Mouse (Mus musculus): ENCODE data around the gene Zbtb42. TPM values are rescaled to one million over a fixed set of nuclear protein-coding genes. Genes with fewer than 3 reads are reported as not detected.

Gene Zbtb42
- total RNA-seq, 1 experiment, result 1.8 TPM

GRCm38 (mm10) chr12:112631472-112631871, 47.2 kb upstream of the Zbtb42 start:
- no peak for DNase-seq (ENCODE audit: low read depth, low spot score)
- peaks cover 0 to 22% of the 10 kb centered on the region in 2 experiments; a peak in 2 of 4 replicates for H3K4me1 ChIP-seq (ENCODE audit: control insufficient read depth in 2 of 2, insufficient read depth in 2 of 2, low read length in 2 of 2, poor library complexity in 1 of 2)

DNA sequence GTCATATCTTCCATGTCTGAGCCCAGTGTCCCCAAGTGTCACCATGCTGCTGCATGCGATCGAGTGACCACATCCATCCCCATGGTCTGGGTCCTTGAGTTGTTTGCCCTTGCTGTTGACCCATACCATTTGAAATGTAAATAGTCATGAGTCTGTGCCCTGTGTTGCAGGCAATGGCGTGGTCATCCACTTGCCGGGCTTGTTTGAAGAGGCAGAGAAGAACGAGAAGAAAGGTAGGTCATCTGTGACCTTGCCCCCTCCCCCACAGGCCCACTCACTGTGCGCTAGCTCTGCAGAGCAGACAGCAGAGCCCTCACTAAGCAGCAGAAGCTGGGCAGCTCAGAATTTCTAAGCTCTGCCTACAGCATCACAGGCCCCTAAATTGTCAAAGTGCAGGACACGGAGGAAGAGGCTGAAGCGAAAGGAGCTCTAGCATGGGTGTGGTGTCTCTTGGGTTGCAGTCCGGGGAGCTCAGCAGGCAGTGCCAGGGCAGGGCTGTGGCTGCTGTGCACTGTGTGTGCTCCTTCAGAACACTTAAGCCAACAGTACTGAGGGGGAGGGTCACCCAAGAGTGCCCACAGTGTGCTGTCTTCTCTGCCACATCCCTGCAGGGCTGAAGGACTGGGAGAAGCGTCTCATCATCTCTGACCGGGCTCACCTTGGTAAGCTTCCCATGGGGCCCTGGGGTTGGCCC, 46.4 kb upstream of the Zbtb42 start:
- DNase-seq (ENCODE audit: low read depth, low spot score), result no peak
- Histone ChIP-seq H3K4me1 (ENCODE audit: control insufficient read depth in 2 of 2, insufficient read depth in 2 of 2, low read length in 2 of 2, poor library complexity in 1 of 2) (peaks cover 0 to 17% of the 10 kb centered on the region in 2 experiments; a peak in 2 of 4 replicates), H3K27ac (ENCODE audit: insufficient read depth, low read depth, low read length, poor library complexity, severe bottlenecking) (no peak overlapping the region), H3K9me3 (ENCODE audit: control insufficient read depth, insufficient read depth, low read depth, low read length) (no peaks in the 10 kb centered on the region), H3K36me3 (ENCODE audit: control insufficient read depth, insufficient read depth, low read length, poor library complexity, severe bottlenecking) (no peaks in the 10 kb centered on the region), H3K9ac (ENCODE audit: insufficient read depth, low read depth, low read length, poor library complexity, severe bottlenecking) (no peak overlapping the region), H3K4me3 (ENCODE audit: insufficient read depth in 1 of 2, low read depth in 1 of 2, low read length in 2 of 2, poor library complexity in 1 of 2, severe bottlenecking in 1 of 2) (no peak overlapping the region)
- in situ Hi-C loops (cut with MboI; ENCODE audit: low sequenced_read_pairs in 2 of 2, unreplicated experiment in 2 of 2), result no loop called here
- TF ChIP-seq ZNF384 (IDR thresholded peaks at IDR 0.05; ENCODE audit: low read depth, low read length) (no peak), HCFC1 (IDR thresholded peaks at IDR 0.05; ENCODE audit: borderline replicate concordance, insufficient read depth, low read length) (no peak), MAFK (IDR thresholded peaks at IDR 0.05; ENCODE audit: insufficient read depth, low read depth, low read length) (no peak), ZC3H11A (IDR thresholded peaks at IDR 0.05; ENCODE audit: borderline replicate concordance, low read depth, low read length) (no peak), CHD2 (IDR thresholded peaks at IDR 0.05; ENCODE audit: low read depth, low read length) (no peak)

More at GRCm38 (mm10) chr12:112631472-112631871, 47.2 kb upstream of the Zbtb42 start:
- TF ChIP-seq ZNF384 (IDR thresholded peaks at IDR 0.05; ENCODE audit: low read depth, low read length), result no peak
- TF ChIP-seq MAFK (IDR thresholded peaks at IDR 0.05; ENCODE audit: insufficient read depth, low read depth, low read length), result no peak
- no peak for TF ChIP-seq HCFC1 (IDR thresholded peaks at IDR 0.05; ENCODE audit: borderline replicate concordance, insufficient read depth, low read length)
- no peak for TF ChIP-seq ZC3H11A (IDR thresholded peaks at IDR 0.05; ENCODE audit: borderline replicate concordance, low read depth, low read length)
- no peak for TF ChIP-seq CHD2 (IDR thresholded peaks at IDR 0.05; ENCODE audit: low read depth, low read length)
- H3K4me3 ChIP-seq (ENCODE audit: insufficient read depth in 1 of 2, low read depth in 1 of 2, low read length in 2 of 2, poor library complexity in 1 of 2, severe bottlenecking in 1 of 2), result no peak overlapping the region
- no peak overlapping the region for H3K9ac ChIP-seq (ENCODE audit: insufficient read depth, low read depth, low read length, poor library complexity, severe bottlenecking)
- no peaks in the 10 kb centered on the region for H3K9me3 ChIP-seq (ENCODE audit: control insufficient read depth, insufficient read depth, low read depth, low read length)
- no peak overlapping the region for H3K27ac ChIP-seq (ENCODE audit: insufficient read depth, low read depth, low read length, poor library complexity, severe bottlenecking)
- in situ Hi-C loops (cut with MboI; ENCODE audit: low sequenced_read_pairs in 2 of 2, unreplicated experiment in 2 of 2), result no loop called here
- H3K36me3 ChIP-seq (ENCODE audit: control insufficient read depth, insufficient read depth, low read length, poor library complexity, severe bottlenecking), result no peaks in the 10 kb centered on the region

DNA sequence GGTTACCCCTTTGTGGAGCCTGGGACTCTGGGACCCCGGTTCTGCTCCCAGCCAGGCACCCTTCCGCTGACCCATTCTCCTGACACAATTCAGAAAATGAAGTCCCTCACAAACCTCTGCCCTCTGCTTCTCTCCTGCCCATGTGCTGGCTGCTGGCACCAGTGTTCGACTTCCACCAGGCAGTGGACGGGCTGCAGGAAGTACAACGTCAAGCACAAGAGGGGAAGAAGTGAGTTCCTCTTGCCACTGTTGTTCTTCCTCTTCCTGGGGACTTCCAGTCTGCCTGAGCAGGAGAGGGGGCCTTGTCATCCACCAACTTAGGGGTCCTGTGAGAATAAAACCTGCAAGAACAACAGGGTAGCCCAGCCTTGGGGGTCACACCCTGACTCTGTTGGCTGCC, 45.7 kb upstream of the Zbtb42 start:
- TF ChIP-seq CHD2 (IDR thresholded peaks at IDR 0.05; ENCODE audit: low read depth, low read length) (no peak), HCFC1 (IDR thresholded peaks at IDR 0.05; ENCODE audit: borderline replicate concordance, insufficient read depth, low read length) (no peak)
- in situ Hi-C loops (cut with MboI; ENCODE audit: low sequenced_read_pairs in 2 of 2, unreplicated experiment in 2 of 2), result no loop called here
- no peak overlapping the region for H3K27ac ChIP-seq (ENCODE audit: insufficient read depth, low read depth, low read length, poor library complexity, severe bottlenecking)

GRCm38 (mm10) chr12:112633686-112634085, 44.9 kb upstream of the Zbtb42 start:
- no peak overlapping the region for H3K4me3 ChIP-seq (ENCODE audit: insufficient read depth in 1 of 2, low read depth in 1 of 2, low read length in 2 of 2, poor library complexity in 1 of 2, severe bottlenecking in 1 of 2)
- no peak overlapping the region for H3K27ac ChIP-seq (ENCODE audit: insufficient read depth, low read depth, low read length, poor library complexity, severe bottlenecking)
- in situ Hi-C loops (cut with MboI; ENCODE audit: low sequenced_read_pairs in 2 of 2, unreplicated experiment in 2 of 2), result no loop called here
- no peak for DNase-seq (ENCODE audit: low read depth, low spot score)
- no peaks in the 10 kb centered on the region for H3K36me3 ChIP-seq (ENCODE audit: control insufficient read depth, insufficient read depth, low read length, poor library complexity, severe bottlenecking)
- no peak overlapping the region for H3K9ac ChIP-seq (ENCODE audit: insufficient read depth, low read depth, low read length, poor library complexity, severe bottlenecking)
- TF ChIP-seq CHD2 (IDR thresholded peaks at IDR 0.05; ENCODE audit: low read depth, low read length) (no peak), ZC3H11A (IDR thresholded peaks at IDR 0.05; ENCODE audit: borderline replicate concordance, low read depth, low read length) (no peak), HCFC1 (IDR thresholded peaks at IDR 0.05; ENCODE audit: borderline replicate concordance, insufficient read depth, low read length) (no peak), MAFK (IDR thresholded peaks at IDR 0.05; ENCODE audit: insufficient read depth, low read depth, low read length) (no peak), ZNF384 (IDR thresholded peaks at IDR 0.05; ENCODE audit: low read depth, low read length) (no peak)
- H3K9me3 ChIP-seq (ENCODE audit: control insufficient read depth, insufficient read depth, low read depth, low read length), result no peaks in the 10 kb centered on the region
- H3K4me1 ChIP-seq (ENCODE audit: control insufficient read depth in 2 of 2, insufficient read depth in 2 of 2, low read length in 2 of 2, poor library complexity in 1 of 2), result peaks cover 0 to 17% of the 10 kb centered on the region in 2 experiments; a peak in 2 of 4 replicates

More for the DNA sequence above, 45.7 kb upstream of the Zbtb42 start:
- H3K4me3 ChIP-seq (ENCODE audit: insufficient read depth in 1 of 2, low read depth in 1 of 2, low read length in 2 of 2, poor library complexity in 1 of 2, severe bottlenecking in 1 of 2), result no peak overlapping the region
- no peaks in the 10 kb centered on the region for H3K9me3 ChIP-seq (ENCODE audit: control insufficient read depth, insufficient read depth, low read depth, low read length)
- no peak for DNase-seq (ENCODE audit: low read depth, low spot score)
- H3K4me1 ChIP-seq (ENCODE audit: control insufficient read depth in 2 of 2, insufficient read depth in 2 of 2, low read length in 2 of 2, poor library complexity in 1 of 2), result peaks cover 0 to 17% of the 10 kb centered on the region in 2 experiments; a peak in 2 of 4 replicates
- H3K36me3 ChIP-seq (ENCODE audit: control insufficient read depth, insufficient read depth, low read length, poor library complexity, severe bottlenecking), result no peaks in the 10 kb centered on the region
- no peak overlapping the region for H3K9ac ChIP-seq (ENCODE audit: insufficient read depth, low read depth, low read length, poor library complexity, severe bottlenecking)

Measured in ES-E14 (cell line).